Mouse (Mus musculus): ENCODE data around the gene Rassf5. TPM values are rescaled to one million over a fixed set of nuclear protein-coding genes. Genes with fewer than 3 reads are reported as not detected.

Rassf5 gene
- polyA plus RNA-seq, 2 experiments: 3.1 to 3.2 TPM

DNA sequence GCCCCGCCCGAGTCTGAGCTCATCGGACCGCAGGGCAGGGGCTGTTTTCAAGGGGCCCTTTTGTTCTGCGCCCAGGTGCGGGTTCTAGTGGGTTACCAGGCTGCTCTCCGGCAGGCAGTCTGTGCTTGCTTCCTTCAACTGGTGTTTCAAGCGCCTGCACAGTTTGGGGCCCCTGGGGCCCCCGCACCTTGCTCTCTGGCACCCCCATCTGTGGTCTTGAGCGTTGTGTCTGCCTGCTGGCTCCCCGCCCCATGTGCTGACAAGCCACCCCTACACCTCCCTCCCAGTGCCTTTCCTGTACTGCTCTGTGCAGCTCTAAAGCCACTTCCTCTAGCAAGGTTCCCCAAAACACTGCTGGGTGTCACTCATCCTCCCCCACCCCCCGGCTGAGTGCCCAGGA is 45.1 kb downstream of the Rassf5 start:
- WGBS: 64% methylated on average over 12 of the region's 12 CpGs
- no peaks in the 10 kb centered on the region for H3K27me3 ChIP-seq (ENCODE audit: control insufficient read depth, insufficient read depth, low read length)
- H3K4me3 ChIP-seq (replicated peaks; ENCODE audit: low read length): no peak overlapping the region
- no peaks in the 10 kb centered on the region for H3K9me3 ChIP-seq (ENCODE audit: control insufficient read depth, low read length)
- ATAC-seq (ENCODE audit: low FRiP score, low read depth) (no peak), DNase-seq (ENCODE audit: low spot score) (peak; percentile 20)
- no peak overlapping the region for H3K27ac ChIP-seq (replicated peaks; ENCODE audit: low read depth, low read length)
- no peak overlapping the region for H3K4me2 ChIP-seq (replicated peaks; ENCODE audit: low read depth, low read length, severe bottlenecking)
- no peak overlapping the region for H3K9ac ChIP-seq (ENCODE audit: low read depth, low read length, severe bottlenecking)
- no peaks in the 10 kb centered on the region for H3K36me3 ChIP-seq (ENCODE audit: control insufficient read depth, insufficient read depth, low read length)
- TF ChIP-seq POLR2A (IDR thresholded peaks at IDR 0.05; ENCODE audit: borderline replicate concordance, extremely low read depth, insufficient read depth, insufficient read length): no peak
- peaks cover 24% of the 10 kb centered on the region for H3K4me1 ChIP-seq (ENCODE audit: control insufficient read depth, insufficient read depth, low read length)

DNA sequence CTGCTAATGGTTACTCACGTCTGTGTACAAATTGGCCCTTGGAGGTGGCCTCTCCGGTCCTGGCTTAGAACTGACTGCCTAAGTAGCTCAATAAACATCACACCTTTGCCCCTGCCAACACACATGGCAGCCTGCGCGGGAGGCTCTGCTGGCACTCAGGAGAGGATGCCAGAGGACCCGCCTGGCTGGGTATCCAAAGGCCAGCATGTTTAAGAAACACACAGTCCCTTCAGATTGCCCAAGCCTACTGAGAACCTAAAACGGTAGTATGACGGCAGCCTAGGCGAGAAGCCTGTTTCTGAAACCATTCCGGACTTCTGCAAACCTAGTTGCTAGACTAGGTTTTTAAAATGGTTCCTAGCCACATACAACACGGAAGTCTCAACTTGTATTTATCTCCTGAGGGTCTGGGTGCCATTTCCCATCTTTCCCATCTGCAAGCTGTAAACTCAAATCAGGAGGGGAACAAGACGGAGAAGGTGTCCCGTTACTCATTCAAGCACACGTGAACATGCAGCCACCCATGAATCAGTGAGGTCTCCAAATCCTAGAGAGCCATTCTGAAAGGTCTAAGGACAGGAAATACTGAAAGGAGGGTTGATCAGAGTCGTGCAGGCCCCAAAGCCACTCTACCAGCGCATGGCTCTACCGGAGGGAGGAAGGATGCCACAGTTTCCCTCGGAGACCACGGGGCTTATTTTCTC is 45.8 kb downstream of the Rassf5 start:
- Histone ChIP-seq H3K27me3 (ENCODE audit: control insufficient read depth, insufficient read depth, low read length) (no peaks in the 10 kb centered on the region), H3K4me3 (replicated peaks; ENCODE audit: low read length) (no peak overlapping the region), H3K36me3 (ENCODE audit: control insufficient read depth, insufficient read depth, low read length) (no peaks in the 10 kb centered on the region), H3K4me1 (ENCODE audit: control insufficient read depth, insufficient read depth, low read length) (peaks cover 24% of the 10 kb centered on the region), H3K9me3 (ENCODE audit: control insufficient read depth, low read length) (no peaks in the 10 kb centered on the region), H3K9ac (ENCODE audit: low read depth, low read length, severe bottlenecking) (no peak overlapping the region), H3K4me2 (replicated peaks; ENCODE audit: low read depth, low read length, severe bottlenecking) (no peak overlapping the region), H3K27ac (replicated peaks; ENCODE audit: low read depth, low read length) (no peak overlapping the region)
- WGBS: 53% methylated on average over 18 of the region's 18 CpGs
- no peak for TF ChIP-seq POLR2A (IDR thresholded peaks at IDR 0.05; ENCODE audit: borderline replicate concordance, extremely low read depth, insufficient read depth, insufficient read length)
- DNase-seq (ENCODE audit: low spot score): no peak
- no peak for ATAC-seq (ENCODE audit: low FRiP score, low read depth)

DNA sequence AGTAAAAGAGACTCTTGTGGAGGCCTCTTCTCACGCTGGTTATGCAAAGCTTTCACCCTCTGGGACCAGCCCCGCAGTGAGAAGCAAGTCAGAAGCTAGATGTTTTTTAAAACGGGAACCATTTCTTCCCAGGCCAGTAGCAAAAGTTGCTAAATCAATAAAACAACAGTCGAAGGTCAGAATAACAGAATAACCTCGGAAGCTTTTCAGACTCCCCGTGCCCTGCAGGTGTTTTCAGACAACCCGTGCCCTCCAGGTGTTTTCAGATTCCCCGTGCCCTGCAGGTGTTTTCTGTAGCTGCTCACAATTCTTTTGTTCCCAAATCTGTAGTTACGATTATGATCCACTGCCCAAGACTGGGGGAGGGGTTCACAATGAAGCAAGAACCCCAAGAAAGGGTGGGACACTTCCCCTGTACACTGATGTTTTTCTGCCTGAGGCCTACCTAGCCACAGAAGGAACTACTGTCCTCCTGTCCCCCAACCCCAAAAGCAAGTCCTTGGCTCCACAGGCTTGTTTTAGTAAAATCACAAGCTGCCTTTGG is 46.6 kb downstream of the Rassf5 start:
- ATAC-seq (ENCODE audit: low FRiP score, low read depth): no peak
- TF ChIP-seq POLR2A (IDR thresholded peaks at IDR 0.05; ENCODE audit: borderline replicate concordance, extremely low read depth, insufficient read depth, insufficient read length): no peak
- H3K4me3 ChIP-seq (replicated peaks; ENCODE audit: low read length): no peak overlapping the region

DNA sequence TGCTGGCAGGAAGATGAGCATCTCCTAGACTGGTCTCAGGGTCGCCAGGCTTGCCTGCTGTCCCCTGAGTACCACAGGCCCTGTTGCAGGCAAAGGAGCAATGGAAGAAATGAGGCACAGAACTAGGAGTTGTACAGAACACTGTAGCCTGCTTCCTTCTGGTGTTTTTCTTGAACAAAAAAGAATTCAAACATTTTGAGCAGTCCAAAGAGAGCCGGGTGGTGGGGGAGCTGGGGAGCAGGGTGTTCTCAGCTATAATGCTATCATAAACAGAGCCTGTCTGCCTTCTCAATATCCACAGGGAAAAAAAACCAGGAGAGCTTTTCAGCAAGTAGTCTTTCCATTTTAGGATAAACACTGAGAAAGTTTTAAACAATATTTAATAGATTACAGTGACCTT is 49.0 kb downstream of the Rassf5 start:
- H3K9me3 ChIP-seq (ENCODE audit: control insufficient read depth, low read length): no peaks in the 10 kb centered on the region
- no peak for TF ChIP-seq POLR2A (IDR thresholded peaks at IDR 0.05; ENCODE audit: borderline replicate concordance, extremely low read depth, insufficient read depth, insufficient read length)
- no peak overlapping the region for H3K9ac ChIP-seq (ENCODE audit: low read depth, low read length, severe bottlenecking)
- H3K36me3 ChIP-seq (ENCODE audit: control insufficient read depth, insufficient read depth, low read length): no peaks in the 10 kb centered on the region
- no peak for ATAC-seq (ENCODE audit: low FRiP score, low read depth)
- H3K4me1 ChIP-seq (ENCODE audit: control insufficient read depth, insufficient read depth, low read length): peaks cover 24% of the 10 kb centered on the region
- no peak overlapping the region for H3K4me2 ChIP-seq (replicated peaks; ENCODE audit: low read depth, low read length, severe bottlenecking)
- H3K27ac ChIP-seq (replicated peaks; ENCODE audit: low read depth, low read length): no peak overlapping the region
- no peak for DNase-seq (ENCODE audit: low spot score)
- no peaks in the 10 kb centered on the region for H3K27me3 ChIP-seq (ENCODE audit: control insufficient read depth, insufficient read depth, low read length)
- 65% methylated on average over 2 of the region's 2 CpGs for WGBS
- no peak overlapping the region for H3K4me3 ChIP-seq (replicated peaks; ENCODE audit: low read length)

More for the DNA sequence above, 46.6 kb downstream of the Rassf5 start:
- H3K9me3 ChIP-seq (ENCODE audit: control insufficient read depth, low read length): no peaks in the 10 kb centered on the region
- 43% methylated on average over 9 of the region's 9 CpGs for WGBS
- no peak overlapping the region for H3K9ac ChIP-seq (ENCODE audit: low read depth, low read length, severe bottlenecking)
- no peaks in the 10 kb centered on the region for H3K27me3 ChIP-seq (ENCODE audit: control insufficient read depth, insufficient read depth, low read length)
- H3K4me2 ChIP-seq (replicated peaks; ENCODE audit: low read depth, low read length, severe bottlenecking): no peak overlapping the region
- no peaks in the 10 kb centered on the region for H3K36me3 ChIP-seq (ENCODE audit: control insufficient read depth, insufficient read depth, low read length)
- no peak overlapping the region for H3K27ac ChIP-seq (replicated peaks; ENCODE audit: low read depth, low read length)
- DNase-seq (ENCODE audit: low spot score): no peak
- peaks cover 24% of the 10 kb centered on the region for H3K4me1 ChIP-seq (ENCODE audit: control insufficient read depth, insufficient read depth, low read length)

DNA sequence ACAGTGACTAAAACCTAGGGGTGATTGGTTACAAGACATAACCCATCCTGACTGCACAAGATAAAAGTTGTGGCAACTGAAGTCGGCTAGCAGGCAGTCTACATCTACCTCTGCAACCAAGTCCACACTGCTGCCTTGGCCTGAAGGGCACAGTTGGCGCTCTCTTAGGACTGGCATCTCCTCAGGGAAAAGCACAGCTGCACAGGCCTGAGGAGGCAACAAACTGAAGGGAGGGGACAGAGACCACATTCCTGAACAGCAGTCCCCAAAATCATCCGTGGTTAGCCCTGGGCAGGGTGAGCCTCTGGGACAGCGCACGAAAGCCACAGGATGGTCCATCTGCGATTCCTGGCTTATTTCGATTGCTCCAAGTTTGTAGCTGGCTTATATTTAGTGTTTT is 49.4 kb downstream of the Rassf5 start:
- Histone ChIP-seq H3K27ac (replicated peaks; ENCODE audit: low read depth, low read length) (no peak overlapping the region), H3K4me1 (ENCODE audit: control insufficient read depth, insufficient read depth, low read length) (peaks cover 24% of the 10 kb centered on the region), H3K9ac (ENCODE audit: low read depth, low read length, severe bottlenecking) (no peak overlapping the region), H3K4me2 (replicated peaks; ENCODE audit: low read depth, low read length, severe bottlenecking) (no peak overlapping the region), H3K4me3 (replicated peaks; ENCODE audit: low read length) (no peak overlapping the region), H3K9me3 (ENCODE audit: control insufficient read depth, low read length) (no peaks in the 10 kb centered on the region), H3K36me3 (ENCODE audit: control insufficient read depth, insufficient read depth, low read length) (no peaks in the 10 kb centered on the region), H3K27me3 (ENCODE audit: control insufficient read depth, insufficient read depth, low read length) (no peaks in the 10 kb centered on the region)
- 83% methylated on average over 7 of the region's 7 CpGs for WGBS
- TF ChIP-seq POLR2A (IDR thresholded peaks at IDR 0.05; ENCODE audit: borderline replicate concordance, extremely low read depth, insufficient read depth, insufficient read length): no peak
- DNase-seq (ENCODE audit: low spot score) (no peak), ATAC-seq (ENCODE audit: low FRiP score, low read depth) (no peak)

Measured in limb, embryonic 14.5 days (tissue).